Mouse (Mus musculus): ENCODE data around the gene Klk1b26.
"Not testable (repeated sequence)": the region's sequence is repeated elsewhere in the genome, so short reads cannot be mapped to it uniquely, and the experiment has no call there.

The Klk1b26 gene

GRCm38 (mm10) chr7:44011868-44012267 is at the start of gene Klk1b26:
Gene Klk1b26 (plus strand): TSS chr7:44012168.
- not testable (repeated sequence) for DNase-seq (ENCODE audit: inconsistent age in 2 of 2, low spot score in 1 of 2)

GRCm38 (mm10) chr7:43966451-43966850 is 45.5 kb upstream of the Klk1b26 start, which contains the start of gene Klk1b1:
Gene Klk1b1 (plus strand): TSS chr7:43966751.
- DNase-seq (ENCODE audit: inconsistent age in 2 of 2, low spot score in 1 of 2) = no peak

- no peak for DNase-seq (ENCODE audit: inconsistent age in 2 of 2, low spot score in 1 of 2)
Observed at GRCm38 (mm10) chr7:43967058-43967457, 44.9 kb upstream of the Klk1b26 start.

- no peak for DNase-seq (ENCODE audit: inconsistent age in 2 of 2, low spot score in 1 of 2)
Observed at GRCm38 (mm10) chr7:43967612-43968011, 44.4 kb upstream of the Klk1b26 start.

GRCm38 (mm10) chr7:43975761-43976160 is 36.2 kb upstream of the Klk1b26 start, which contains the start of gene Klk1b9:
Gene Klk1b9 (plus strand): TSS chr7:43976061.
- not testable (repeated sequence) for DNase-seq (ENCODE audit: inconsistent age in 2 of 2, low spot score in 1 of 2)

GRCm38 (mm10) chr7:43985657-43986056 is 26.3 kb upstream of the Klk1b26 start:
- no peak for DNase-seq (ENCODE audit: inconsistent age in 2 of 2, low spot score in 1 of 2)

GRCm38 (mm10) chr7:43994821-43995220 is 17.1 kb upstream of the Klk1b26 start:
- DNase-seq (ENCODE audit: inconsistent age in 2 of 2, low spot score in 1 of 2) = not testable (repeated sequence)

- not testable (repeated sequence) for DNase-seq (ENCODE audit: inconsistent age in 2 of 2, low spot score in 1 of 2)
Observed at GRCm38 (mm10) chr7:43995577-43995976, 16.4 kb upstream of the Klk1b26 start, which contains the start of gene Klk1b11. Gene Klk1b11 (plus strand): TSS chr7:43995877.

GRCm38 (mm10) chr7:44004847-44005246 is 7.1 kb upstream of the Klk1b26 start:
- DNase-seq (ENCODE audit: inconsistent age in 2 of 2, low spot score in 1 of 2) = no peak

GRCm38 (mm10) chr7:44014666-44015065 is 2.7 kb downstream of the Klk1b26 start:
- DNase-seq (ENCODE audit: inconsistent age in 2 of 2, low spot score in 1 of 2) = not testable (repeated sequence)

- no peak for DNase-seq (ENCODE audit: inconsistent age in 2 of 2, low spot score in 1 of 2)
Observed at GRCm38 (mm10) chr7:44015071-44015470, 3.1 kb downstream of the Klk1b26 start.

- DNase-seq (ENCODE audit: inconsistent age in 2 of 2, low spot score in 1 of 2) = not testable (repeated sequence)
Observed at GRCm38 (mm10) chr7:44051990-44052389, 40.0 kb downstream of the Klk1b26 start, which contains the start of gene Klk1b27. Gene Klk1b27 (plus strand): TSS chr7:44052290.

Data from adrenal gland, adult (tissue).